ENCODE assay signal across 13 mouse cellular contexts in the genomic region with DNA sequence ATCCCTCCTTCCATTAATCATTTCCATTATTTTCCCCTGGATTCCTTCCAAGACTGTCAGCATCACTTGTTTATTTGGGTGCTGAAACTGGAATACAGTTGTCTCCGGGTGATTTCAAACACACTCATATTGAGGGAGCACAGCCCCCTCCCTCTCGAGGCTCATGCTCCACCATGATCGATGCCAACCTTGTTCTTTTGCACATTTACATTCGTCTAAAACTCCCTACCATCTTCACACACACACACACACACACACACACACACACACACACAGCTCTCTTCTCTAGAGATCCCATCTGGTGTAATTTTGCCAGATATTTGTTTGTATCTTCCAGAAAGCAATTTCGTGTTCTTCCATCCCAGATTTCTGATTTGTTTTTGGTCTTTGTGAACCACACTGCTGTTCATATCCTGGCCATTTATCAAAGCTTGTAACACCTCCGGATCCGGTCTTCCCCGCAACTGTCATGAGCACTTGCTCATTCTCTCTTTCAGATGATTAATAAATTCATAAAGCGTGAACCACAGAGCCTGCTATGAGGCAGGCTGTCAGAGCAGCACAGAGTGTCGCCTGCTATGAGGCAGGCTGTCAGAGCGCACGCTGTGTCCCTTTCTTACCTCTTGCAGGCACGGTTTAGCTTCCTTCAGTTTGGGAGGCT.
DNase-seq lines count a peak whose midpoint lies in the region; ATAC-seq and TF ChIP-seq lines count a peak whose summit lies in the region.
"Had no signal": no experiment of that assay in that cellular context is flagged by ENCODE, and none has a peak within 500 bp of the region (broad histone marks: within the 10 kb centered on the region; RNA-seq: fewer than 3 reads in every experiment).

No protein-coding gene starts in this region.

- TF ChIP-seq CTCF in cerebellum, adult 2 months (IDR thresholded peaks at IDR 0.05; ENCODE audit: borderline replicate concordance, insufficient read depth, low read depth, low read length): no peak

- H3K4me1 ChIP-seq in hindbrain, embryonic 11.5 days (replicated peaks; ENCODE audit: control insufficient read depth, insufficient read depth, low read length): no peaks in the 10 kb centered on the region; the same call in 1 of the 2 replicates
- H3K4me1 ChIP-seq in hindbrain, embryonic 10.5 days (replicated peaks): peaks cover 4% of the 10 kb centered on the region
- no peaks in the 10 kb centered on the region for H3K4me1 ChIP-seq in cerebellum, adult 2 months (ENCODE audit: control insufficient read depth, insufficient read depth, low read length)
- peaks cover 17% of the 10 kb centered on the region for H3K4me1 ChIP-seq in hindbrain, embryonic 14.5 days (replicated peaks; ENCODE audit: control insufficient read depth, insufficient read depth, low read length)
- H3K4me1 ChIP-seq in midbrain, embryonic 15.5 days: peaks cover 7% of the 10 kb centered on the region
- H3K4me1 ChIP-seq in kidney, embryonic 16.5 days (ENCODE audit: insufficient read depth, low read length): 0 out of 2 replicates have a peak, but pooled peaks cover 4% of the 10 kb centered on the region
- H3K4me1 ChIP-seq: megakaryocyte, embryonic 14.5 days had no signal

- H3K4me3 ChIP-seq in hindbrain, embryonic 11.5 days (ENCODE audit: low read depth, low read length): no peak overlapping the region
- no peak overlapping the region for H3K4me3 ChIP-seq in hindbrain, embryonic 10.5 days
- peak overlapping the region; percentile 3 for H3K4me3 ChIP-seq in cerebellum, adult 2 months (replicated peaks; ENCODE audit: insufficient read depth, low read depth, low read length)
- H3K4me3 ChIP-seq in hindbrain, embryonic 14.5 days (replicated peaks; ENCODE audit: low read length): no peak overlapping the region
- H3K4me3 ChIP-seq in midbrain, embryonic 15.5 days: no peak overlapping the region
- H3K4me3 ChIP-seq in kidney, embryonic 16.5 days (ENCODE audit: low read length): no peak overlapping the region
- H3K4me3 ChIP-seq: heart, adult 2 months; megakaryocyte, embryonic 14.5 days had no signal

- 0 out of 2 replicates have a peak overlapping the region, but pooled peaks have one; percentile 4 for H3K27ac ChIP-seq in hindbrain, embryonic 11.5 days (ENCODE audit: low read depth, low read length)
- no peak overlapping the region for H3K27ac ChIP-seq in hindbrain, embryonic 10.5 days
- H3K27ac ChIP-seq in cerebellum, adult 2 months (ENCODE audit: insufficient read depth, low read length): no peak overlapping the region
- H3K27ac ChIP-seq in hindbrain, embryonic 14.5 days: peak overlapping the region; percentile 83
- H3K27ac ChIP-seq in midbrain, embryonic 15.5 days: peak overlapping the region; percentile 66
- H3K27ac ChIP-seq in kidney, embryonic 16.5 days (ENCODE audit: low read length): no peak overlapping the region
- H3K27ac ChIP-seq: heart, adult 2 months had no signal

- no peaks in the 10 kb centered on the region for H3K27me3 ChIP-seq in hindbrain, embryonic 11.5 days (ENCODE audit: control insufficient read depth, insufficient read depth, low read length)
- H3K27me3 ChIP-seq in hindbrain, embryonic 10.5 days (ENCODE audit: insufficient read depth, poor library complexity, severe bottlenecking): peaks cover 14% of the 10 kb centered on the region
- no peaks in the 10 kb centered on the region; the same call in 1 of the 2 replicates for H3K27me3 ChIP-seq in cerebellum, adult 2 months (ENCODE audit: control insufficient read depth, insufficient read depth, low read length)
- H3K27me3 ChIP-seq in hindbrain, embryonic 14.5 days (ENCODE audit: control insufficient read depth, insufficient read depth, low read length): no peaks in the 10 kb centered on the region
- no peaks in the 10 kb centered on the region for H3K27me3 ChIP-seq in midbrain, embryonic 15.5 days (replicated peaks)
- peaks cover 3% of the 10 kb centered on the region for H3K27me3 ChIP-seq in kidney, embryonic 16.5 days (ENCODE audit: insufficient read depth, low read length)

- peak; percentile 19 for DNase-seq in hindbrain, embryonic 11.5 days (ENCODE audit: low spot score)
- no peak for DNase-seq in hindbrain, embryonic 10.5 days (ENCODE audit: low spot score)
- DNase-seq in cerebellum, adult 2 months: peak; percentile 41 to 50
- peak; percentile 59 for DNase-seq in hindbrain, embryonic 14.5 days (ENCODE audit: low spot score)
- no peak for DNase-seq in adrenal gland, postnatal 25 days
- DNase-seq in thymus, postnatal 36 days: no peak
- DNase-seq: adrenal gland, adult 8-10 months; heart, adult 2 months; kidney, postnatal 36 days; thymus, postnatal 4 days had no signal

- no peaks in the 10 kb centered on the region for H3K36me3 ChIP-seq in hindbrain, embryonic 11.5 days (ENCODE audit: control insufficient read depth, insufficient read depth, low read length)
- H3K36me3 ChIP-seq in hindbrain, embryonic 10.5 days: no peaks in the 10 kb centered on the region
- H3K36me3 ChIP-seq in hindbrain, embryonic 14.5 days (replicated peaks; ENCODE audit: control insufficient read depth, insufficient read depth): no peaks in the 10 kb centered on the region
- H3K36me3 ChIP-seq in midbrain, embryonic 15.5 days (replicated peaks): no peaks in the 10 kb centered on the region
- H3K36me3 ChIP-seq in kidney, embryonic 16.5 days (ENCODE audit: insufficient read depth, low read length): no peaks in the 10 kb centered on the region

- H3K9me3 ChIP-seq in hindbrain, embryonic 11.5 days (ENCODE audit: control insufficient read depth, low read length): no peaks in the 10 kb centered on the region
- no peaks in the 10 kb centered on the region for H3K9me3 ChIP-seq in hindbrain, embryonic 10.5 days
- H3K9me3 ChIP-seq in hindbrain, embryonic 14.5 days (ENCODE audit: control insufficient read depth, low read length): no peaks in the 10 kb centered on the region
- no peaks in the 10 kb centered on the region for H3K9me3 ChIP-seq in midbrain, embryonic 15.5 days
- H3K9me3 ChIP-seq in kidney, embryonic 16.5 days (ENCODE audit: low read length): 0 out of 2 replicates have a peak, but pooled peaks cover 2% of the 10 kb centered on the region

- WGBS in hindbrain, embryonic 11.5 days: 70% methylated on average over 13 of the region's 13 CpGs
- WGBS in hindbrain, embryonic 10.5 days: 72% methylated on average over 13 of the region's 13 CpGs
- WGBS in cerebellum, adult 2 months: 5% methylated on average over 13 of the region's 13 CpGs
- WGBS in hindbrain, embryonic 14.5 days: 33% methylated on average over 13 of the region's 13 CpGs
- WGBS in midbrain, embryonic 15.5 days: 49% methylated on average over 13 of the region's 13 CpGs
- WGBS in kidney, embryonic 16.5 days: 64% methylated on average over 13 of the region's 13 CpGs

- no peak for ATAC-seq in hindbrain, embryonic 11.5 days (ENCODE audit: low FRiP score)
- peak; percentile 72; the same call in 1 of the 2 replicates for ATAC-seq in hindbrain, embryonic 14.5 days (ENCODE audit: low FRiP score)
- peak; percentile 70 for ATAC-seq in midbrain, embryonic 15.5 days (replicated peaks)
- no peak for ATAC-seq in kidney, embryonic 16.5 days (ENCODE audit: low FRiP score, low TSS enrichment)

- TF ChIP-seq POLR2A in cerebellum, adult 2 months (IDR thresholded peaks at IDR 0.05; ENCODE audit: borderline replicate concordance, insufficient read depth, low read length): no peak

- H3K4me2 ChIP-seq in hindbrain, embryonic 11.5 days (replicated peaks; ENCODE audit: low read depth, low read length): no peak overlapping the region
- H3K4me2 ChIP-seq in hindbrain, embryonic 14.5 days (replicated peaks): peak overlapping the region; percentile 33
- H3K4me2 ChIP-seq in midbrain, embryonic 15.5 days: peak overlapping the region; percentile 11
- H3K4me2 ChIP-seq in kidney, embryonic 16.5 days (replicated peaks; ENCODE audit: low read depth, low read length): no peak overlapping the region

- H3K9ac ChIP-seq in hindbrain, embryonic 11.5 days (ENCODE audit: low read depth, low read length): no peak overlapping the region
- peak overlapping the region; percentile 26; the same call in 1 of the 2 replicates for H3K9ac ChIP-seq in hindbrain, embryonic 14.5 days
- H3K9ac ChIP-seq in midbrain, embryonic 15.5 days: no peak overlapping the region
- H3K9ac ChIP-seq in kidney, embryonic 16.5 days (replicated peaks; ENCODE audit: low read length): no peak overlapping the region

Comparison
In these comparisons a context has a peak if more than half of its experiments do, and no peak if none do; other contexts are left out.
1. ATAC-seq: peak in hindbrain, embryonic 14.5 days (single experiment) and midbrain, embryonic 15.5 days (single experiment); none in hindbrain, embryonic 11.5 days (single experiment) and kidney, embryonic 16.5 days (single experiment).
2. DNase-seq: peak in hindbrain, embryonic 11.5 days (single experiment), cerebellum, adult 2 months (2 of 2) and hindbrain, embryonic 14.5 days (single experiment); none in hindbrain, embryonic 10.5 days (single experiment), adrenal gland, postnatal 25 days (single experiment) and thymus, postnatal 36 days (0 of 2).
3. H3K27ac ChIP-seq: peak in hindbrain, embryonic 11.5 days (single experiment), hindbrain, embryonic 14.5 days (single experiment) and midbrain, embryonic 15.5 days (single experiment); none in hindbrain, embryonic 10.5 days (single experiment), cerebellum, adult 2 months (single experiment) and kidney, embryonic 16.5 days (single experiment).
4. H3K4me2 ChIP-seq: peak in hindbrain, embryonic 14.5 days (single experiment) and midbrain, embryonic 15.5 days (single experiment); none in hindbrain, embryonic 11.5 days (single experiment) and kidney, embryonic 16.5 days (single experiment).